Mouse (Mus musculus) kidney, embryonic 14.5 days (tissue): ENCODE results near the gene Mcoln2. TPM values are rescaled to one million over a fixed set of nuclear protein-coding genes. Genes with fewer than 3 reads are reported as not detected.

ENCODE experiments used
- ATAC-seq: fragments of 200-750 bp; cut with Nextera tagmentation; 2 replicates; pipeline ENCODE4 v1.8.0; 2017; ENCODE audit warnings: moderate number of reproducible peaks, mild to moderate bottlenecking, moderate TSS enrichment, moderate library complexity; ENCODE audit not compliant: low FRiP score, low TSS enrichment
- H3K27ac ChIP-seq: fragments of 300-500 bp; sonication (generic); 2 replicates; pipeline ENCODE4 v1.5.1; 2014; ENCODE audit warnings: low read depth, mild to moderate bottlenecking, low read length, moderate library complexity, mixed read lengths
- H3K27me3 ChIP-seq: fragments of 300-500 bp; sonication (generic); 2 replicates; pipeline ENCODE4 v1.6.1; 2014; ENCODE audit warnings: mild to moderate bottlenecking, low read length; ENCODE audit not compliant: control insufficient read depth, insufficient read depth
- H3K36me3 ChIP-seq: fragments of 300-500 bp; sonication (generic); 2 replicates; pipeline ENCODE4 v1.6.1; 2014; ENCODE audit warnings: low read length, mixed read lengths; ENCODE audit not compliant: control insufficient read depth, insufficient read depth
- H3K4me1 ChIP-seq: fragments of 300-500 bp; sonication (generic); 2 replicates; pipeline ENCODE4 v1.6.1; 2014; ENCODE audit warnings: low read length, mixed read lengths; ENCODE audit not compliant: control insufficient read depth, insufficient read depth
- H3K4me2 ChIP-seq: fragments of 300-500 bp; sonication (generic); replicated peaks from 2 replicates; pipeline ENCODE4 v1.6.1; 2014; ENCODE audit warnings: low read depth, mild to moderate bottlenecking, low read length
- H3K4me3 ChIP-seq: fragments of 300-500 bp; sonication (generic); 2 replicates; pipeline ENCODE4 v1.5.1; 2014; ENCODE audit warnings: mild to moderate bottlenecking, low read length
- H3K9ac ChIP-seq: fragments of 300-500 bp; sonication (generic); 2 replicates; pipeline ENCODE4 v1.6.1; 2014; ENCODE audit warnings: low read depth, mild to moderate bottlenecking, low read length, moderate library complexity
- H3K9me3 ChIP-seq: fragments of 300-500 bp; sonication (generic); 2 replicates; pipeline ENCODE4 v1.6.1; 2016; ENCODE audit warnings: low read length; ENCODE audit not compliant: control insufficient read depth
- WGBS: fragments of 180-500 bp; shearing (Covaris S2); extraction: QIAGEN DNeasy Blood & Tissue Kit; methylation state at CpG from one replicate; pipeline ENCODE4 v1.1.7; 2014; 5-methylcytosine and 5-hydroxymethylcytosine counted together
- polyA plus RNA-seq: library from polyadenylated mRNA; unstranded; fragments of >200 nt; fragmentation: Nextera tagmentation; extraction: Ambion mirVana; gene quantifications from 2 replicates; pipeline ENCODE4 v1.2.1, GENCODE M21; 2014

Gene Mcoln2
- polyA plus RNA-seq, 1 experiment from 2014 or later: 1.1 TPM

- H3K4me2 ChIP-seq: no peak overlapping the region
- WGBS: 87% methylated on average over 4 of the region's 4 CpGs
These were observed 19.7 kb downstream of the Mcoln2 start for GRCm38 (mm10) chr3:146169356-146169755.

GRCm38 (mm10) chr3:146173030-146173429 lies 23.4 kb downstream of the Mcoln2 start:
- H3K27ac ChIP-seq: no peak overlapping the region
- WGBS: 77% methylated on average over 5 of the region's 5 CpGs

More at GRCm38 (mm10) chr3:146169356-146169755, 19.7 kb downstream of the Mcoln2 start:
- no peak overlapping the region for H3K9ac ChIP-seq
- no peaks in the 10 kb centered on the region; the same call in 1 of the 2 replicates for H3K9me3 ChIP-seq
- no peak overlapping the region for H3K27ac ChIP-seq
- no peak for ATAC-seq
- no peaks in the 10 kb centered on the region for H3K27me3 ChIP-seq
- H3K36me3 ChIP-seq: no peaks in the 10 kb centered on the region
- no peak overlapping the region for H3K4me3 ChIP-seq
- H3K4me1 ChIP-seq: no peaks in the 10 kb centered on the region

DNA sequence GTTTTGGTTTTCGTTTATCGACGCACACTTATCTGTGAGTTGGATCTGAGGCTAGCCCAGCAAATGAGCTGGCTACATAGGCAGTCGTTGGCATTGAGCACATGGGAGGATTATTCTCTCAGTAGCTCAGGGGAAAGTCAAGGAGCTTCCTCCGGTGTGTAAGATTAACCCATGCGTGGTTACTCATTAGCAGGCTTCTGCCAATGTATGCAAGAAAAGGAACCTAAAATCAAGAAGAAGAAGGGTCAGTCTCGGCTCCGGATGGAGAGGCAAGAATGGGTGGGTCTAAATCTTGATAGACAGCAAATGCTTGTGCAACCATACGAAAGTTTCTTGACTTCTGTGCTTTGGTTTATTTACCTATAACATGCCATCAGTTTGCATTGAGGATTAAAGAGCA lies 24.6 kb downstream of the Mcoln2 start:
- no peaks in the 10 kb centered on the region for H3K36me3 ChIP-seq
- H3K4me2 ChIP-seq: no peak overlapping the region
- 84% methylated on average over 9 of the region's 9 CpGs for whole genome bisulfite sequencing
- H3K9ac ChIP-seq: no peak overlapping the region
- H3K27ac ChIP-seq: no peak overlapping the region
- no peaks in the 10 kb centered on the region for H3K4me1 ChIP-seq
- H3K9me3 ChIP-seq: no peaks in the 10 kb centered on the region; the same call in 1 of the 2 replicates
- no peaks in the 10 kb centered on the region for H3K27me3 ChIP-seq
- no peak for ATAC-seq
- no peak overlapping the region for H3K4me3 ChIP-seq

More at GRCm38 (mm10) chr3:146173030-146173429, 23.4 kb downstream of the Mcoln2 start:
- Histone ChIP-seq H3K9ac (no peak overlapping the region), H3K4me2 (no peak overlapping the region), H3K9me3 (no peaks in the 10 kb centered on the region; the same call in 1 of the 2 replicates), H3K27me3 (no peaks in the 10 kb centered on the region), H3K4me3 (no peak overlapping the region), H3K36me3 (no peaks in the 10 kb centered on the region), H3K4me1 (no peaks in the 10 kb centered on the region)
- ATAC-seq: no peak

- H3K36me3 ChIP-seq: no peaks in the 10 kb centered on the region
These were observed 27.7 kb downstream of the Mcoln2 start for GRCm38 (mm10) chr3:146177295-146177694.

DNA sequence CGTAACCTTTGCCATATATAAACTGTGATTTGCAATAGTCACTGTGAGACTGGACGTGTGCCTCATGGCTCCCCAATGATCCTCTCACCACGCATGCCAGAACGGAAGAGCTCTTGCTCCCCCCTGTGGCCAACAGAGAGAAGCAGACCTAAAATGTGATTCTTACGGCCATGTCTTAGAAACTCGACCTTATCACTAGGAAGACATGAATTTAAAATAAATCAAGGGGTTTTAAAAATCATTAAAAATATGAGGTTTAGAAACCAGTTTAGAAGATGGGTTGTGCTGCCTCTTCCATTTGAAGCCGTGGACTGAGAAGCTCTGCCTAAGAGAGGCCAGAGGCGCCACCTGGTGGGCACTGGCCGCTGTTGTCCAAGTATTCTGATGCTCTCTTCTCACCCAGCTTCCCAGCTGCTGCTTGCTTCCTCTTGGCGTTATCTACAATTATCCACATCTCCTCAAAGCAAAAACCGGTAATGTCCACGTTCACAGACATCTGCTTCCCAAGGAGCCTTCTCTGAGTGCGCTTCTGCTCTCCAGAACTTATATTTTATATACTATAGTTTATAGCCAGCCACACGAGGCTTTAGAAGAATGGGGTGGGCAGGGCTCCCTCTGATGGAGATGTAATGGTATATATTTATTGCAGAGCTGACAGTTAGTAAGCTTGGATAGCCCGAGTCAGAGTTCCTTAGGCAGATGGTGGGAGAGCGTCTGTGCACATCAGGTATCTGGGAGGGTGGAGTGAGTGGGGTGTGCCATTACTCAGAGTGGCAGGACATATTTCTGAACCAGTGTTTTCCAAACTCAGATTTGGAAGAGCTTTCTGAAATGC lies 28.3 kb downstream of the Mcoln2 start:
- no peak overlapping the region for H3K9ac ChIP-seq

More at GRCm38 (mm10) chr3:146177295-146177694, 27.7 kb downstream of the Mcoln2 start:
- no peak overlapping the region for H3K4me3 ChIP-seq
- no peak overlapping the region for H3K9ac ChIP-seq
- no peaks in the 10 kb centered on the region for H3K27me3 ChIP-seq
- H3K9me3 ChIP-seq: no peaks in the 10 kb centered on the region
- 74% methylated on average over 7 of the region's 7 CpGs for WGBS
- H3K4me2 ChIP-seq: no peak overlapping the region; the same call in 1 of the 2 replicates
- no peak for ATAC-seq
- no peaks in the 10 kb centered on the region for H3K4me1 ChIP-seq
- H3K27ac ChIP-seq: no peak overlapping the region

DNA sequence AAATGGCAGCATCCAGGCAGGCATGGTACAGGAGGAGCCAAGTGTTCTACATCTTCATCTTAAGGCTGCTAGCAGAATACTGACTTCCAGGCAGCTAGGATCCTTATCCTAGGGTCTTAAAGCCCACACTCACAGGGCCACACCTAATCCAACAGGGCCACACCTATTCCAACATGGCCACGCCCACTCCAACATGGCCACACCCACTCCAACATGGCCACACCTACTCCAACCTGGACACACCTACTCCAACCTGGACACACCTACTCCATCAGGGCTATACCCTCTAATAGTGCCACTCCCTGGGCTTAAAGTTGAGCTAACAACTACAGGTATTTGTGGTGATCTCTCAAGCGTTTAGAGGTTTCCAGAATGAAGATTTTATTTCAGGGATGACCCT lies 30.7 kb downstream of the Mcoln2 start:
- 30% methylated on average over 2 of the region's 2 CpGs for WGBS
- Histone ChIP-seq H3K4me3 (no peak overlapping the region), H3K27ac (no peak overlapping the region), H3K27me3 (no peaks in the 10 kb centered on the region), H3K9me3 (no peaks in the 10 kb centered on the region), H3K9ac (no peak overlapping the region), H3K36me3 (no peaks in the 10 kb centered on the region), H3K4me1 (no peaks in the 10 kb centered on the region), H3K4me2 (no peak overlapping the region)
- ATAC-seq: no peak

More for the DNA sequence above, 28.3 kb downstream of the Mcoln2 start:
- no peaks in the 10 kb centered on the region for H3K4me1 ChIP-seq
- H3K4me3 ChIP-seq: peak overlapping the region; percentile 8; the same call in 1 of the 2 replicates
- 4% methylated on average over 16 of the region's 16 CpGs for WGBS
- H3K9me3 ChIP-seq: no peaks in the 10 kb centered on the region
- no peaks in the 10 kb centered on the region for H3K36me3 ChIP-seq
- no peaks in the 10 kb centered on the region for H3K27me3 ChIP-seq
- H3K27ac ChIP-seq: no peak overlapping the region
- H3K4me2 ChIP-seq: peak overlapping the region; percentile 25
- peak; percentile 77 for ATAC-seq

DNA sequence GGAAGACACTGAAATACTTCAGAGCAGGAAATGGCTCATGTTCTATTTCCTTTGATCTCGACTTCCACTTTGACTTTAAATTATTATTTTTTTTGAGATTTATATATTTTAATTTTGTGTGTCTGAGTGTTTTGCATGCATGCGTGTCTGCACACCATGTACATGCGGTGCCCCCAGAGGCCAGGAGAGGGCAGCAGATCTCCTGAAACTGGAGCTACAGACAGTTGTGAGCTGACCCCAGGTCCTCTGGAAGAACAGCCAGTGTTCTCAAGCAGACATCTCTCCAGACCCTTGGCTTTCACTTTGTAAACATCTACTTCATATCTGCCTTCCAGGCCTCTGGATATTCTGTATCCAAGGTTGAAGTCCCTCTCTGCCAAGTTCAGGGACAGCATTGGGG lies 31.4 kb downstream of the Mcoln2 start:
- no peaks in the 10 kb centered on the region for H3K27me3 ChIP-seq
- no peak overlapping the region for H3K4me3 ChIP-seq
- H3K9me3 ChIP-seq: no peaks in the 10 kb centered on the region
- no peak overlapping the region for H3K4me2 ChIP-seq
- no peak for ATAC-seq
- WGBS: 42% methylated on average over 3 of the region's 3 CpGs
- H3K27ac ChIP-seq: no peak overlapping the region
- H3K36me3 ChIP-seq: no peaks in the 10 kb centered on the region
- no peak overlapping the region for H3K9ac ChIP-seq
- no peaks in the 10 kb centered on the region for H3K4me1 ChIP-seq

DNA sequence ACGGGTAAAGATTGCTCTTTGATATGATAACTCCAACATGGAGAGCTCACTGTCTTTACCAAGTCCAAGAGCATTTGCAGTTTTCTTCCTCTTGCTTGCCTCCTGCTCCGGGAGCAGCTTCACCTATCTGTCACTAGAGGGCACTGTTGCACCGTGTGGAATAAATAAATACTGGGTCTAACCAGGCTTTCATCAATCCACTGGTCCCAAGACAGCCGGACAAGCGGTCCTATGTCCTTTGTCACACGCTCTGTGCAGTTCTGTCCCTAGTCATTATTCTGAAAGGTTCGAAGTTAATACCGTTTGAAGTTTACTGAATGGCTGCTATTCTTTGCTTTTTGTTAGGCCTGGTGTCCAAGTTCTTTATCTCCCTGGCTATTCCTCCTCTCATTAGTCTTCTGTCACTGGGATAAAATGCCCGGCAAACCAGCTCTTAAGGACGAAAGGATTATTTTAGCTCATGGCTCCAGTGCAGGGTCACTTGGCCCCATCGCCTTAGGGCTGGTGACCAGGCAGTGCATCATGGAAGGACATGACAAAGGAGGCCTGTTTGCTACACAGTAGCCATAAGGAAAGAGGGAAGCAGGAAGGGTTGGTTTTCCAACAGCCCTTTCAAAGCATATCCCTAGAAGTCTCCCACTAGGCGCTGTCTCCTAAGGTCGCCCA lies 35.5 kb downstream of the Mcoln2 start:
- H3K27ac ChIP-seq: no peak overlapping the region
- no peaks in the 10 kb centered on the region for H3K36me3 ChIP-seq
- H3K9ac ChIP-seq: no peak overlapping the region
- H3K4me3 ChIP-seq: no peak overlapping the region
- peak; percentile 70 for ATAC-seq
- H3K4me2 ChIP-seq: no peak overlapping the region
- no peaks in the 10 kb centered on the region for H3K9me3 ChIP-seq
- WGBS: 37% methylated on average over 13 of the region's 13 CpGs
- no peaks in the 10 kb centered on the region for H3K27me3 ChIP-seq
- H3K4me1 ChIP-seq: no peaks in the 10 kb centered on the region

DNA sequence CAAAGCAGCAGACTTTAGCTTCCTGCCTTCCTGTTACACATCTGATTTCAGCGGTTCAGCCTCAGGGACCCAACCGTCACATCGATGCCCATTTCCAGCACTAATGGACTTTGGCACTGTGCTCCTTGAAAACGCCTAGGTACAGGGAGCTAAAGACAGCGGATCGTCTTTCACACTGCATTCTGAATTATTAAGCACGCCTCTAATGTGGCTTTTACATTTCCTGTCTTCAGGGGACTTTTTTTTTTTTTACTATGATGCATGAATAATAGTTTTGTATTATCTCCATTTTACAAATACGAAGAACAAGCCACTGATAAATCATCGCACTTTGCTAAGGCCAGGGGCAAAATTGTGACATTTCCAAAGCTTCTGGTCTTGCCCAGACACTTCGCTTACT lies 36.4 kb downstream of the Mcoln2 start:
- H3K36me3 ChIP-seq: no peaks in the 10 kb centered on the region
- WGBS: 76% methylated on average over 10 of the region's 10 CpGs
- H3K9me3 ChIP-seq: no peaks in the 10 kb centered on the region
- no peak overlapping the region for H3K4me2 ChIP-seq
- H3K4me1 ChIP-seq: no peaks in the 10 kb centered on the region
- no peak overlapping the region for H3K4me3 ChIP-seq
- H3K9ac ChIP-seq: no peak overlapping the region
- no peak overlapping the region for H3K27ac ChIP-seq
- no peak for ATAC-seq
- H3K27me3 ChIP-seq: no peaks in the 10 kb centered on the region
